Mouse (Mus musculus): ENCODE measurements at regions not wholly inside any gene's neighbourhood (a gene's known extent, or its start where the extent isn't known, plus 50 kb on each side); places are given as distances from the start of the nearest gene placed in this dataset.

- DNase-seq = peak; percentile 7 to 36
These were observed 815.0 kb upstream of the Gm597 start for GRCm38 (mm10) chr1:29595003-29595402.

DNA sequence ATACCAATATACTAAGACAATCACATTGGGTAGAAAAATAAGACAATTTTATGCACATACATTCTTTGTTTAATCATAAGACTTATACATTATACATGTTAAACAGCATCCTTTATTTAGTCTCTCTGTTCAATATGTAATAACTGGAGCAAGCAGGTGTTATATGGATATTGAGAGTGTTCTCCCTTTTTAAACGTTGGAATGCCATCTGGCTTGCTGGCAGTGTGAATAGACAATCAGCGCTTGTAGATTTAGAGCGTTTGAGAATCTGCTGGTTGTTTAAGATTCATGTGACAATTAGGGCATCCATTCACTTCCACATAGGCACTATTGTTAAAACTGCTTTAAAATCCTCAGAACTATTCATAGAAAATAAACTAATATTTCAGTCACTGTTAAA lies 807.8 kb upstream of the Gm597 start:
- DNase-seq = peak; percentile 30 to 54
